19 mouse cellular contexts compared by ENCODE assay signal in the genomic region with DNA sequence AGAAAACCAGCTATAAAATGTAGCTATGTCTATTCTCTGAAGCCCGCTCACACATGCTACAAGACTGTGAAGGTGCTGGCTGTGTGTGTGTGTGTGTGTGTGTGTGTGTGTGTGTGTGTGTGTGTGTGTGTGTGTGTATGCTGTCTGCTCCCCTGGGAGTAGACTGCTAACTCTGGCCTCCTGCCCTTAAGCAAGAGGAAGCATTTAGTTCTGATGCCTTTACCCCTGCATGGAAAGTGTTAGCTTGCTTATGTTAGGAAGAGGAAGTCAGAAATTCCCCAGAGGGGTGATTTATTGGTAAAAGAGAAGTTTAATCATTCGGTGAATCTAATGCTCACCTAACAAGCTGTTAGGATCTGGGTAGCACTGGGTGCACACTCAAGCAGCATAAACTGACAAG. TPM values are rescaled to one million over a fixed set of nuclear protein-coding genes. Genes with fewer than 3 reads are reported as not detected.
A peak's percentile ranks its signal among the peaks of the same experiment; 100 is the strongest.
DNase-seq lines count a peak whose midpoint lies in the region; ATAC-seq and TF ChIP-seq lines count a peak whose summit lies in the region.
"Had no signal": no experiment of that assay in that cellular context is flagged by ENCODE, and none has a peak within 500 bp of the region (broad histone marks: within the 10 kb centered on the region; RNA-seq: fewer than 3 reads in every experiment).

No protein-coding gene starts in this region.

- H3K36me3 ChIP-seq in midbrain, embryonic 11.5 days (ENCODE audit: control insufficient read depth, insufficient read depth, low read length) = no peaks in the 10 kb centered on the region
- no peaks in the 10 kb centered on the region for H3K36me3 ChIP-seq in midbrain, embryonic 15.5 days (replicated peaks)
- no peaks in the 10 kb centered on the region for H3K36me3 ChIP-seq in liver, embryonic 15.5 days (replicated peaks)
- H3K36me3 ChIP-seq in kidney, embryonic 15.5 days = no peaks in the 10 kb centered on the region
- H3K36me3 ChIP-seq: G1E had no signal

- ATAC-seq in midbrain, embryonic 11.5 days (ENCODE audit: low FRiP score) = no peak
- no peak for ATAC-seq in midbrain, embryonic 15.5 days (replicated peaks)
- ATAC-seq in liver, embryonic 15.5 days (ENCODE audit: insufficient read depth) = no peak
- ATAC-seq in kidney, embryonic 15.5 days (replicated peaks; ENCODE audit: low FRiP score) = no peak
- ATAC-seq: forebrain, embryonic 16.5 days; intestine, postnatal 0 days; midbrain, embryonic 16.5 days had no signal

- H3K9me3 ChIP-seq in midbrain, embryonic 11.5 days (ENCODE audit: control insufficient read depth, low read length) = no peaks in the 10 kb centered on the region
- H3K9me3 ChIP-seq in midbrain, embryonic 15.5 days = no peaks in the 10 kb centered on the region
- H3K9me3 ChIP-seq in liver, embryonic 15.5 days (replicated peaks) = no peaks in the 10 kb centered on the region
- H3K9me3 ChIP-seq in kidney, embryonic 15.5 days (replicated peaks) = no peaks in the 10 kb centered on the region
- H3K9me3 ChIP-seq: G1E had no signal

- DNase-seq in midbrain, embryonic 11.5 days (ENCODE audit: low spot score, missing footprints) = peak; percentile 14
- DNase-seq in neural tube, embryonic 10.5 days (ENCODE audit: extremely low spot score, low spot score) = no peak
- no peak for DNase-seq in gastrocnemius, postnatal 10 days
- DNase-seq: cerebellum, postnatal 14 days; heart, adult 18-20 months; layer of hippocampus, postnatal 36 days; left cerebral cortex, postnatal 4 days; lung, adult 2 months; thymus, postnatal 36 days had no signal

- WGBS in midbrain, embryonic 11.5 days = 78% methylated on average over 2 of the region's 2 CpGs
- 79% methylated on average over 2 of the region's 2 CpGs for WGBS in midbrain, embryonic 15.5 days
- 39% methylated on average over 2 of the region's 2 CpGs for WGBS in bone marrow, adult 2 months
- WGBS in liver, embryonic 15.5 days (ENCODE audit: insufficient replicate concordance) = 30% methylated on average over 2 of the region's 2 CpGs
- WGBS in kidney, embryonic 15.5 days = 56% methylated on average over 2 of the region's 2 CpGs

- H3K4me3 ChIP-seq in midbrain, embryonic 11.5 days (ENCODE audit: low read depth, low read length) = no peak overlapping the region
- H3K4me3 ChIP-seq in midbrain, embryonic 15.5 days = no peak overlapping the region
- H3K4me3 ChIP-seq in bone marrow, adult 2 months (replicated peaks; ENCODE audit: control insufficient read depth, low read depth, low read length) = no peak overlapping the region
- no peak overlapping the region for H3K4me3 ChIP-seq in liver, embryonic 15.5 days (replicated peaks)
- no peak overlapping the region for H3K4me3 ChIP-seq in kidney, embryonic 15.5 days (replicated peaks)

- H3K27ac ChIP-seq in midbrain, embryonic 11.5 days (ENCODE audit: low read depth, low read length) = no peak overlapping the region
- no peak overlapping the region for H3K27ac ChIP-seq in midbrain, embryonic 15.5 days
- H3K27ac ChIP-seq in bone marrow, adult 2 months (ENCODE audit: control insufficient read depth, insufficient read depth, low read depth, low read length, poor library complexity) = peak overlapping the region; percentile 77
- peak overlapping the region; percentile 98 for H3K27ac ChIP-seq in liver, embryonic 15.5 days (replicated peaks)
- no peak overlapping the region for H3K27ac ChIP-seq in kidney, embryonic 15.5 days
- H3K27ac ChIP-seq: hindbrain, embryonic 14.5 days; kidney, postnatal 0 days had no signal

- no peak for TF ChIP-seq CTCF in bone marrow, adult 2 months (IDR thresholded peaks at IDR 0.05; ENCODE audit: control insufficient read depth, insufficient read depth, low read length)

- TF ChIP-seq POLR2A in bone marrow, adult 2 months (IDR thresholded peaks at IDR 0.05; ENCODE audit: borderline replicate concordance, control insufficient read depth, low read depth, low read length) = no peak

- H3K9ac ChIP-seq in midbrain, embryonic 11.5 days (ENCODE audit: low read length) = no peak overlapping the region
- no peak overlapping the region for H3K9ac ChIP-seq in midbrain, embryonic 15.5 days
- peak overlapping the region; percentile 37; the same call in 1 of the 2 replicates for H3K9ac ChIP-seq in liver, embryonic 15.5 days
- no peak overlapping the region for H3K9ac ChIP-seq in kidney, embryonic 15.5 days
- H3K9ac ChIP-seq: hindbrain, embryonic 14.5 days had no signal

- no peak overlapping the region for H3K4me2 ChIP-seq in midbrain, embryonic 11.5 days
- no peak overlapping the region for H3K4me2 ChIP-seq in midbrain, embryonic 15.5 days
- no peak overlapping the region; the same call in 1 of the 2 replicates for H3K4me2 ChIP-seq in liver, embryonic 15.5 days
- no peak overlapping the region for H3K4me2 ChIP-seq in kidney, embryonic 15.5 days
- H3K4me2 ChIP-seq: hindbrain, embryonic 14.5 days had no signal

- no peaks in the 10 kb centered on the region for H3K27me3 ChIP-seq in midbrain, embryonic 11.5 days (ENCODE audit: control insufficient read depth, insufficient read depth, low read length)
- H3K27me3 ChIP-seq in midbrain, embryonic 15.5 days (replicated peaks) = no peaks in the 10 kb centered on the region
- H3K27me3 ChIP-seq in liver, embryonic 15.5 days = no peaks in the 10 kb centered on the region
- peaks cover 4% of the 10 kb centered on the region; the same call in 1 of the 2 replicates for H3K27me3 ChIP-seq in kidney, embryonic 15.5 days

- no peaks in the 10 kb centered on the region for H3K4me1 ChIP-seq in midbrain, embryonic 11.5 days (ENCODE audit: control insufficient read depth, insufficient read depth, low read length)
- H3K4me1 ChIP-seq in midbrain, embryonic 15.5 days = no peaks in the 10 kb centered on the region
- H3K4me1 ChIP-seq in bone marrow, adult 2 months (ENCODE audit: control insufficient read depth, insufficient read depth, low read length) = peaks cover 2% of the 10 kb centered on the region; the same call in 1 of the 2 replicates
- H3K4me1 ChIP-seq in liver, embryonic 15.5 days (replicated peaks) = peaks cover 75% of the 10 kb centered on the region
- H3K4me1 ChIP-seq in kidney, embryonic 15.5 days = no peaks in the 10 kb centered on the region

RNA-seq across cellular contexts. Expression of a gene that starts 5.8 kb away (rescaled TPM):
- polyA plus RNA-seq in midbrain, embryonic 11.5 days (2014; fragmentation: Nextera tagmentation; extraction: Ambion mirVana) = 108 and 118 TPM in 2 replicates
- 18.9 and 24.3 TPM in 2 replicates for polyA plus RNA-seq in midbrain, embryonic 15.5 days (2015; fragmentation: Nextera tagmentation; extraction: Ambion mirVana)
- 455 and 1,276 TPM in 2 replicates for polyA plus RNA-seq in bone marrow, adult 2 months (2011; ENCODE audit: insufficient read depth, insufficient read length, low replicate concordance, missing spikeins)
- 2,386 and 2,474 TPM in 2 replicates for polyA plus RNA-seq in liver, embryonic 15.5 days (2015; fragmentation: Nextera tagmentation; extraction: Ambion mirVana)
- polyA plus RNA-seq in kidney, embryonic 15.5 days (2015; fragmentation: Nextera tagmentation; extraction: Ambion mirVana) = 82.4 and 87.0 TPM in 2 replicates
- total RNA-seq in gastrocnemius, postnatal 10 days (2021) = 10 to 100 TPM in 1 of 2 experiments, 1 to 10 TPM in 1; 7.3 to 12.5 TPM

RNA-seq across cellular contexts. Expression of a gene that starts 17.0 kb away (rescaled TPM):
- 3.5 and 3.9 TPM in 2 replicates for polyA plus RNA-seq in midbrain, embryonic 11.5 days (2014; fragmentation: Nextera tagmentation; extraction: Ambion mirVana)
- 1.1 and 1.2 TPM in 2 replicates for polyA plus RNA-seq in midbrain, embryonic 15.5 days (2015; fragmentation: Nextera tagmentation; extraction: Ambion mirVana)
- 19.2 and 25.4 TPM in 2 replicates for polyA plus RNA-seq in bone marrow, adult 2 months (2011; ENCODE audit: insufficient read depth, insufficient read length, low replicate concordance, missing spikeins)
- polyA plus RNA-seq in liver, embryonic 15.5 days (2015; fragmentation: Nextera tagmentation; extraction: Ambion mirVana) = 140 and 151 TPM in 2 replicates
- 18.8 and 39.6 TPM in 2 replicates for polyA plus RNA-seq in kidney, embryonic 15.5 days (2015; fragmentation: Nextera tagmentation; extraction: Ambion mirVana)
- 1,000 to 10,000 TPM in 1 of 2 experiments, 100 to 1,000 TPM in 1; 801 to 1,165 TPM for total RNA-seq in gastrocnemius, postnatal 10 days (2021)

Comparison
In these comparisons a context has a peak if more than half of its experiments do, and no peak if none do; other contexts are left out.
1. H3K27ac ChIP-seq: peak in bone marrow, adult 2 months (single experiment) and liver, embryonic 15.5 days (single experiment); none in midbrain, embryonic 11.5 days (single experiment), midbrain, embryonic 15.5 days (single experiment) and kidney, embryonic 15.5 days (single experiment).